ENCODE assay signal across 11 mouse cellular contexts in the genomic region with DNA sequence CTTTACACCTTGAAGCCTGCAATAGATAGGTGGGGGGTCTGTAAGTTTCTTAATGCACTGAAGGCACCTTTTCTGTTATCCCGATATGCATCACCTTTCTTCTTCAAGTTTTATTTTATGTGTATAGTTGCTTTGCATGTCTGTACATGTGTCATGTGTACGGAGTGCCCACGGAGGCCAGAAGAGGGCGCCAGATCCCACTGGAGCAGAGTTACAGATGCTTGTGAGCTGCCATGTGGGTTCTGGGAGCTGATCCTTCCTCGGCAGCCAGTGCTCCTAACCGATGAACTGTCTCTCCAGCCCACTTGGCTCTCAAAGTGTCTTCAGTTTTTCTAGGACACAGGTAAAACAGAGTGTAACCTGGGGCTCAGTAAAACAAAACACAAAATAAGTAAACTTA. TPM values are rescaled to one million over a fixed set of nuclear protein-coding genes. Genes with fewer than 3 reads are reported as not detected.
DNase-seq lines count a peak whose midpoint lies in the region; ATAC-seq and TF ChIP-seq lines count a peak whose summit lies in the region.
"Had no signal": no experiment of that assay in that cellular context is flagged by ENCODE, and none has a peak within 500 bp of the region (broad histone marks: within the 10 kb centered on the region; RNA-seq: fewer than 3 reads in every experiment).

No protein-coding gene starts in this region.

- H3K4me3 ChIP-seq in intestine, postnatal 0 days (ENCODE audit: low read depth, low read length), result no peak overlapping the region
- no peak overlapping the region for H3K4me3 ChIP-seq in intestine, embryonic 15.5 days (replicated peaks)

- WGBS in intestine, postnatal 0 days, result 71% methylated on average over 6 of the region's 6 CpGs
- 75% methylated on average over 6 of the region's 6 CpGs for WGBS in intestine, embryonic 15.5 days

- DNase-seq in 416B (ENCODE audit: low read depth), result peak; percentile 49
- DNase-seq in ES-CJ7 (ENCODE audit: low read depth, low spot score), result peak; percentile 79
- DNase-seq in gastrocnemius, postnatal 10 days, result no peak
- DNase-seq in urinary bladder, adult 18-20 months (ENCODE audit: low spot score in 2 of 2), result no peak

- H3K36me3 ChIP-seq in intestine, postnatal 0 days (ENCODE audit: control insufficient read depth, insufficient read depth), result no peaks in the 10 kb centered on the region
- H3K36me3 ChIP-seq in intestine, embryonic 15.5 days, result no peaks in the 10 kb centered on the region

- H3K27ac ChIP-seq in intestine, postnatal 0 days (ENCODE audit: low read depth, low read length), result no peak overlapping the region
- no peak overlapping the region for H3K27ac ChIP-seq in intestine, embryonic 15.5 days

- no peak overlapping the region for H3K4me2 ChIP-seq in intestine, postnatal 0 days (replicated peaks; ENCODE audit: low read depth)
- H3K4me2 ChIP-seq in intestine, embryonic 15.5 days (replicated peaks), result no peak overlapping the region

- no peaks in the 10 kb centered on the region for H3K4me1 ChIP-seq in intestine, postnatal 0 days (replicated peaks; ENCODE audit: control insufficient read depth, insufficient read depth, low read length)
- H3K4me1 ChIP-seq in intestine, embryonic 15.5 days (replicated peaks), result no peaks in the 10 kb centered on the region

- peak; percentile 34 for TF ChIP-seq CTCF in intestine, postnatal 0 days (IDR thresholded peaks at IDR 0.05; ENCODE audit: low read depth)

- 0 out of 2 replicates have a peak, but pooled peaks cover 2% of the 10 kb centered on the region for H3K9me3 ChIP-seq in intestine, postnatal 0 days (ENCODE audit: control insufficient read depth)
- H3K9me3 ChIP-seq in intestine, embryonic 15.5 days, result no peaks in the 10 kb centered on the region

- H3K9ac ChIP-seq in intestine, postnatal 0 days (ENCODE audit: low read depth, low read length), result no peak overlapping the region
- no peak overlapping the region for H3K9ac ChIP-seq in intestine, embryonic 15.5 days

- ATAC-seq in intestine, postnatal 0 days, result no peak
- ATAC-seq in intestine, embryonic 15.5 days, result no peak
- peak; percentile 50; the same call in 1 of the 2 replicates for ATAC-seq in erythroblast, adult 5-6 weeks (replicated peaks; ENCODE audit: low FRiP score, poor library complexity, severe bottlenecking)

- no peaks in the 10 kb centered on the region for H3K27me3 ChIP-seq in intestine, postnatal 0 days (replicated peaks; ENCODE audit: control insufficient read depth, insufficient read depth, low read length)
- no peaks in the 10 kb centered on the region for H3K27me3 ChIP-seq in intestine, embryonic 15.5 days (replicated peaks)

RNA-seq across cellular contexts. Expression of a gene that starts 10.7 kb away (rescaled TPM):
- polyA plus RNA-seq in intestine, postnatal 0 days (2015; fragmentation: Nextera tagmentation; extraction: Ambion mirVana), result 0.25 and 0.42 TPM in 2 replicates
- polyA plus RNA-seq in intestine, embryonic 15.5 days (2015; fragmentation: Nextera tagmentation; extraction: Ambion mirVana), result 0.14 and 0.40 TPM in 2 replicates
- not detected in 2 replicates for total RNA-seq in erythroblast, adult 5-6 weeks (2015; ENCODE audit: low replicate concordance)
- not detected in 2 replicates for total RNA-seq in erythroblast, adult 5-6 weeks (2017; ENCODE audit: low replicate concordance)
- under 1 TPM in 1 of 2 experiments, not detected in 1; 0.23 TPM for total RNA-seq in gastrocnemius, postnatal 10 days (2021)
- total RNA-seq: gastrocnemius, adult 18-20 months; heart, postnatal 25 days; left cerebral cortex, postnatal 10 days had no signal
- polyA plus RNA-seq: kidney, embryonic 16.5 days had no signal

RNA-seq across cellular contexts. Expression of a gene that starts 11.6 kb away (rescaled TPM):
- polyA plus RNA-seq in intestine, postnatal 0 days (2015; fragmentation: Nextera tagmentation; extraction: Ambion mirVana), result 5.4 and 6.5 TPM in 2 replicates
- 9.6 and 10.9 TPM in 2 replicates for polyA plus RNA-seq in intestine, embryonic 15.5 days (2015; fragmentation: Nextera tagmentation; extraction: Ambion mirVana)
- 6.7 and 7.3 TPM in 2 replicates for total RNA-seq in erythroblast, adult 5-6 weeks (2015; ENCODE audit: low replicate concordance)
- 8.8 and 13.7 TPM in 2 replicates for total RNA-seq in erythroblast, adult 5-6 weeks (2017; ENCODE audit: low replicate concordance)
- 1 to 10 TPM; 2.0 to 3.2 TPM for total RNA-seq in gastrocnemius, postnatal 10 days (2021)

RNA-seq across cellular contexts. Expression of a gene that starts 28.9 kb away (rescaled TPM):
- polyA plus RNA-seq in intestine, postnatal 0 days (2015; fragmentation: Nextera tagmentation; extraction: Ambion mirVana), result 15.8 and 16.1 TPM in 2 replicates
- 25.2 and 30.2 TPM in 2 replicates for polyA plus RNA-seq in intestine, embryonic 15.5 days (2015; fragmentation: Nextera tagmentation; extraction: Ambion mirVana)
- 79.7 and 177 TPM in 2 replicates for total RNA-seq in erythroblast, adult 5-6 weeks (2015; ENCODE audit: low replicate concordance)
- total RNA-seq in erythroblast, adult 5-6 weeks (2017; ENCODE audit: low replicate concordance), result 230 and 266 TPM in 2 replicates
- 1 to 10 TPM; 8.9 to 9.8 TPM for total RNA-seq in gastrocnemius, postnatal 10 days (2021)

RNA-seq across cellular contexts. Expression of a gene that starts 46.2 kb away (rescaled TPM):
- 654 and 675 TPM in 2 replicates for polyA plus RNA-seq in intestine, postnatal 0 days (2015; fragmentation: Nextera tagmentation; extraction: Ambion mirVana)
- 1,311 and 1,452 TPM in 2 replicates for polyA plus RNA-seq in intestine, embryonic 15.5 days (2015; fragmentation: Nextera tagmentation; extraction: Ambion mirVana)
- 532 and 535 TPM in 2 replicates for total RNA-seq in erythroblast, adult 5-6 weeks (2015; ENCODE audit: low replicate concordance)
- total RNA-seq in erythroblast, adult 5-6 weeks (2017; ENCODE audit: low replicate concordance), result 872 and 875 TPM in 2 replicates
- total RNA-seq in gastrocnemius, postnatal 10 days (2021), result 100 to 1,000 TPM; 710 to 760 TPM

RNA-seq across cellular contexts. Expression of a gene that starts 57.8 kb away (rescaled TPM):
- polyA plus RNA-seq in intestine, postnatal 0 days (2015; fragmentation: Nextera tagmentation; extraction: Ambion mirVana), result 0.10 and 0.14 TPM in 2 replicates
- 0.06 TPM in 1 of 2 replicates, not detected in the other for polyA plus RNA-seq in intestine, embryonic 15.5 days (2015; fragmentation: Nextera tagmentation; extraction: Ambion mirVana)
- total RNA-seq in erythroblast, adult 5-6 weeks (2015; ENCODE audit: low replicate concordance), result not detected in 2 replicates
- not detected in 2 replicates for total RNA-seq in erythroblast, adult 5-6 weeks (2017; ENCODE audit: low replicate concordance)
- total RNA-seq in gastrocnemius, postnatal 10 days (2021), result 10 to 100 TPM; 58.2 to 84.6 TPM

Comparison
In these comparisons a context has a peak if more than half of its experiments do, and no peak if none do; other contexts are left out.
1. DNase-seq: peak in 416B (single experiment) and ES-CJ7 (single experiment); none in gastrocnemius, postnatal 10 days (single experiment) and urinary bladder, adult 18-20 months (0 of 2).
2. RNA of a gene that starts 28.9 kb away (total RNA-seq): 79.7 to 266 TPM in erythroblast, adult 5-6 weeks; 8.9 to 9.8 TPM in gastrocnemius, postnatal 10 days; every median in the first group is over 4 times any median in the second.